Mouse (Mus musculus) neural tube, embryonic 12.5 days (tissue): ENCODE data around the gene Rab3b. TPM values are rescaled to one million over a fixed set of nuclear protein-coding genes. Genes with fewer than 3 reads are reported as not detected.

Experiments
- ATAC-seq: fragments of 200-750 bp; cut with Nextera tagmentation; 2 replicates; pipeline ENCODE4 v1.8.0; 2017; ENCODE audit warnings: low read depth, mild to moderate bottlenecking, moderate TSS enrichment, moderate library complexity; ENCODE audit not compliant: low FRiP score
- H3K27ac ChIP-seq: fragments of 300-500 bp; sonication (generic); 2 replicates; pipeline ENCODE4 v1.5.1; 2016
- H3K27me3 ChIP-seq: fragments of 300-500 bp; sonication (generic); replicated peaks from 2 replicates; pipeline ENCODE4 v1.6.1; 2016; ENCODE audit warnings: mild to moderate bottlenecking
- H3K36me3 ChIP-seq: fragments of 300-500 bp; sonication (generic); 2 replicates; pipeline ENCODE4 v1.6.1; 2016; ENCODE audit warnings: mild to moderate bottlenecking
- H3K4me1 ChIP-seq: fragments of 300-500 bp; sonication (generic); 2 replicates; pipeline ENCODE4 v1.6.1; 2016
- H3K4me2 ChIP-seq: fragments of 300-500 bp; sonication (generic); replicated peaks from 2 replicates; pipeline ENCODE4 v1.6.1; 2016; ENCODE audit warnings: mild to moderate bottlenecking
- H3K4me3 ChIP-seq: fragments of 300-500 bp; sonication (generic); 2 replicates; pipeline ENCODE4 v1.5.1; 2016
- H3K9ac ChIP-seq: fragments of 300-500 bp; sonication (generic); 2 replicates; pipeline ENCODE4 v1.6.1; 2016; ENCODE audit warnings: mild to moderate bottlenecking
- H3K9me3 ChIP-seq: fragments of 300-500 bp; sonication (generic); 2 replicates; pipeline ENCODE4 v1.6.1; 2016; ENCODE audit warnings: mild to moderate bottlenecking
- WGBS: fragments of 180-500 bp; shearing (Covaris S2); methylation state at CpG from one replicate; pipeline ENCODE4 v1.1.7; 2016; 5-methylcytosine and 5-hydroxymethylcytosine counted together
- polyA plus RNA-seq: library from polyadenylated mRNA; unstranded; fragments of >200 nt; fragmentation: Nextera tagmentation; extraction: Ambion mirVana; gene quantifications from 2 replicates; pipeline ENCODE4 v1.2.1, GENCODE M21; 2016

The Rab3b gene
- polyA plus RNA-seq, 1 experiment from 2014 or later = 38.0 TPM

GRCm38 (mm10) chr4:108934856-108935255 lies 56.0 kb downstream of the Rab3b start:
- Histone ChIP-seq H3K9ac (no peak overlapping the region), H3K4me2 (no peak overlapping the region), H3K4me3 (no peak overlapping the region), H3K9me3 (no peaks in the 10 kb centered on the region), H3K27ac (no peak overlapping the region), H3K36me3 (no peaks in the 10 kb centered on the region), H3K27me3 (no peaks in the 10 kb centered on the region), H3K4me1 (no peaks in the 10 kb centered on the region)
- no peak for ATAC-seq
- WGBS = 90% methylated on average over 4 of the region's 4 CpGs

- no peak for ATAC-seq
- Histone ChIP-seq H3K27me3 (no peaks in the 10 kb centered on the region), H3K4me1 (no peaks in the 10 kb centered on the region), H3K9ac (no peak overlapping the region), H3K36me3 (no peaks in the 10 kb centered on the region), H3K4me3 (no peak overlapping the region), H3K27ac (no peak overlapping the region), H3K4me2 (no peak overlapping the region), H3K9me3 (no peaks in the 10 kb centered on the region)
- WGBS = 75% methylated on average over 12 of the region's 12 CpGs
These were observed 59.2 kb downstream of the Rab3b start for GRCm38 (mm10) chr4:108937848-108938771.

GRCm38 (mm10) chr4:108940681-108941473 lies 62.0 kb downstream of the Rab3b start:
- no peak for ATAC-seq
- H3K4me1 ChIP-seq = no peaks in the 10 kb centered on the region
- no peaks in the 10 kb centered on the region for H3K36me3 ChIP-seq
- H3K4me3 ChIP-seq = no peak overlapping the region
- H3K27ac ChIP-seq = no peak overlapping the region
- H3K9ac ChIP-seq = no peak overlapping the region
- H3K27me3 ChIP-seq = no peaks in the 10 kb centered on the region
- no peak overlapping the region for H3K4me2 ChIP-seq
- WGBS = 77% methylated on average over 17 of the region's 17 CpGs
- H3K9me3 ChIP-seq = no peaks in the 10 kb centered on the region

GRCm38 (mm10) chr4:108942171-108942570 lies 63.3 kb downstream of the Rab3b start:
- WGBS = 82% methylated on average over 4 of the region's 4 CpGs

GRCm38 (mm10) chr4:108942986-108943720 lies 64.3 kb downstream of the Rab3b start:
- Histone ChIP-seq H3K27me3 (no peaks in the 10 kb centered on the region), H3K9ac (no peak overlapping the region), H3K36me3 (no peaks in the 10 kb centered on the region), H3K4me1 (no peaks in the 10 kb centered on the region), H3K4me2 (no peak overlapping the region), H3K4me3 (no peak overlapping the region), H3K27ac (0 out of 2 replicates have a peak overlapping the region, but pooled peaks have one; percentile 15), H3K9me3 (no peaks in the 10 kb centered on the region)
- ATAC-seq = no peak
- 82% methylated on average over 11 of the region's 11 CpGs for WGBS

More at GRCm38 (mm10) chr4:108942171-108942570, 63.3 kb downstream of the Rab3b start:
- Histone ChIP-seq H3K4me1 (no peaks in the 10 kb centered on the region), H3K4me2 (no peak overlapping the region), H3K4me3 (no peak overlapping the region), H3K27ac (no peak overlapping the region), H3K36me3 (no peaks in the 10 kb centered on the region), H3K9me3 (no peaks in the 10 kb centered on the region), H3K27me3 (no peaks in the 10 kb centered on the region), H3K9ac (no peak overlapping the region)
- no peak for ATAC-seq

GRCm38 (mm10) chr4:108949168-108949567 lies 70.3 kb downstream of the Rab3b start:
- Histone ChIP-seq H3K4me2 (no peak overlapping the region), H3K4me3 (no peak overlapping the region), H3K4me1 (no peaks in the 10 kb centered on the region), H3K36me3 (no peaks in the 10 kb centered on the region), H3K27ac (no peak overlapping the region), H3K27me3 (no peaks in the 10 kb centered on the region), H3K9me3 (no peaks in the 10 kb centered on the region), H3K9ac (no peak overlapping the region)
- no peak for ATAC-seq
- 96% methylated on average over 7 of the region's 7 CpGs for WGBS

- Histone ChIP-seq H3K4me1 (no peaks in the 10 kb centered on the region), H3K9ac (no peak overlapping the region), H3K27me3 (no peaks in the 10 kb centered on the region), H3K36me3 (no peaks in the 10 kb centered on the region), H3K4me3 (no peak overlapping the region), H3K9me3 (no peaks in the 10 kb centered on the region), H3K27ac (no peak overlapping the region), H3K4me2 (no peak overlapping the region)
- ATAC-seq = no peak
- WGBS = 86% methylated on average over 1 of the region's 1 CpGs
These were observed 71.3 kb downstream of the Rab3b start for GRCm38 (mm10) chr4:108950201-108950600.

- ATAC-seq = no peak
- no peaks in the 10 kb centered on the region for H3K36me3 ChIP-seq
- no peak overlapping the region for H3K4me2 ChIP-seq
- H3K4me1 ChIP-seq = no peaks in the 10 kb centered on the region
- no peaks in the 10 kb centered on the region for H3K27me3 ChIP-seq
- 90% methylated on average over 4 of the region's 4 CpGs for WGBS
- H3K27ac ChIP-seq = no peak overlapping the region
- H3K9ac ChIP-seq = no peak overlapping the region
- H3K4me3 ChIP-seq = no peak overlapping the region
- no peaks in the 10 kb centered on the region for H3K9me3 ChIP-seq
These were observed 72.8 kb downstream of the Rab3b start for GRCm38 (mm10) chr4:108951663-108952062.

GRCm38 (mm10) chr4:108959696-108960095 lies 80.8 kb downstream of the Rab3b start:
- Histone ChIP-seq H3K27ac (no peak overlapping the region), H3K4me3 (no peak overlapping the region), H3K4me2 (no peak overlapping the region), H3K4me1 (no peaks in the 10 kb centered on the region), H3K27me3 (no peaks in the 10 kb centered on the region), H3K9ac (no peak overlapping the region), H3K36me3 (no peaks in the 10 kb centered on the region), H3K9me3 (no peaks in the 10 kb centered on the region)
- 85% methylated on average over 3 of the region's 3 CpGs for WGBS
- ATAC-seq = no peak

- no peak for ATAC-seq
- H3K9ac ChIP-seq = no peak overlapping the region
- no peaks in the 10 kb centered on the region for H3K4me1 ChIP-seq
- no peak overlapping the region for H3K4me3 ChIP-seq
- 88% methylated on average over 4 of the region's 4 CpGs for WGBS
- H3K4me2 ChIP-seq = no peak overlapping the region
- H3K36me3 ChIP-seq = no peaks in the 10 kb centered on the region
- H3K9me3 ChIP-seq = no peaks in the 10 kb centered on the region
- H3K27me3 ChIP-seq = no peaks in the 10 kb centered on the region
- no peak overlapping the region for H3K27ac ChIP-seq
These were observed 82.0 kb downstream of the Rab3b start for GRCm38 (mm10) chr4:108960619-108961460.

GRCm38 (mm10) chr4:108963017-108963416 lies 84.2 kb downstream of the Rab3b start:
- 89% methylated on average over 6 of the region's 6 CpGs for WGBS
- H3K9ac ChIP-seq = no peak overlapping the region
- H3K4me1 ChIP-seq = no peaks in the 10 kb centered on the region
- H3K27ac ChIP-seq = no peak overlapping the region
- no peaks in the 10 kb centered on the region for H3K27me3 ChIP-seq
- no peak overlapping the region for H3K4me3 ChIP-seq
- no peak for ATAC-seq
- no peaks in the 10 kb centered on the region for H3K36me3 ChIP-seq
- H3K4me2 ChIP-seq = no peak overlapping the region
- H3K9me3 ChIP-seq = no peaks in the 10 kb centered on the region
